Mouse (Mus musculus) E14TG2a.4 (cell line): ENCODE data around the gene Tbc1d9b.

Experiments
- CTCF ChIP-seq: conservative IDR thresholded peaks from 2 replicates; pipeline ENCODE4 v1.5.1; 2014; ENCODE audit warnings: low read length
- NANOG ChIP-seq: IDR thresholded peaks from 2 replicates; pipeline ENCODE4 v1.6.1; 2014; ENCODE audit warnings: borderline replicate concordance, low read length, mixed read lengths
- POU5F1 ChIP-seq: IDR thresholded peaks from 2 replicates; pipeline ENCODE4 v1.6.1; 2014; ENCODE audit warnings: low read length, borderline replicate concordance

- TF ChIP-seq CTCF (no peak), POU5F1 (no peak), NANOG (no peak)
Observed at GRCm38 (mm10) chr11:50194070-50194469, 62.9 kb downstream of the Tbc1d9b start.
